Mouse (Mus musculus) stomach, postnatal 0 days (tissue): ENCODE data around the gene Sox9.

ENCODE experiments used
- CTCF ChIP-seq: IDR thresholded peaks from 2 replicates; pipeline ENCODE4 v1.5.1; 2016; ENCODE audit warnings: antibody characterized with exemption, low read depth, mild to moderate bottlenecking, moderate library complexity
- EP300 ChIP-seq: optimal IDR thresholded peaks from 2 replicates; pipeline ENCODE3; 2016; ENCODE audit warnings: antibody characterized with exemption

DNA sequence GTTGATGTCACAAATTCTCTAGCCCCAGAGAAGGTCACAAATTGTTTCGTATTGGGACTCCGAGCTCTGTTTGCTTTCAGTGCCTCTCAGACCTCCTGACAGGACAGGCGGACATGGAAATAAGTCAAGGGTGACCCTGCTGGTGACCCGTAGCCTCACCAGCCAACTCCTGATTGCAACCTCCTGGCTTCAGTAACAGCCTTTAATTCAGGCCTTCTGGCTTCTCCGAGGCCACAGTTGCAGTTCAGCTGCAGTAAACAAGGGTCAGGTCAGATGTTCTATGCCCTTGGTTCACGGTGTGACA lies 45.0 kb downstream of the Sox9 start:
- no peak for TF ChIP-seq CTCF
- TF ChIP-seq EP300 = no peak
